Mouse (Mus musculus) ES-Bruce4 (cell line): ENCODE measurements around the gene Cers5. TPM values are rescaled to one million over a fixed set of nuclear protein-coding genes. Genes with fewer than 3 reads are reported as not detected.
A peak's percentile ranks its signal among the peaks of the same experiment; 100 is the strongest.
"Not testable (repeated sequence)": the region's sequence is repeated elsewhere in the genome, so short reads cannot be mapped to it uniquely, and the experiment has no call there.

Experiments used
- H3K27ac ChIP-seq: 2 replicates; pipeline ENCODE4 v1.5.1; 2012; ENCODE audit warnings: low read length, inconsistent platforms; ENCODE audit not compliant: insufficient read depth
- H3K27me3 ChIP-seq: 2 replicates; pipeline ENCODE4 v1.6.1; 2012; ENCODE audit warnings: mild to moderate bottlenecking, low read length, inconsistent platforms; ENCODE audit not compliant: control insufficient read depth, poor library complexity, insufficient read depth, severe bottlenecking
- H3K36me3 ChIP-seq: 2 replicates; pipeline ENCODE4 v1.6.1; 2012; ENCODE audit warnings: inconsistent platforms, mild to moderate bottlenecking, low read length, moderate library complexity; ENCODE audit not compliant: control insufficient read depth, poor library complexity, insufficient read depth, severe bottlenecking
- H3K4me1 ChIP-seq: one replicate; pipeline ENCODE4 v1.8.1; 2011; ENCODE audit warnings: low read length; ENCODE audit not compliant: control insufficient read depth, insufficient read depth
- H3K4me3 ChIP-seq: 2 replicates; pipeline ENCODE4 v1.5.1; 2011; ENCODE audit warnings: low read depth, mild to moderate bottlenecking, low read length
- H3K9ac ChIP-seq: 2 replicates; pipeline ENCODE4 v1.6.1; 2012; ENCODE audit warnings: low read depth, mild to moderate bottlenecking, inconsistent platforms; ENCODE audit not compliant: poor library complexity, severe bottlenecking
- H3K9me3 ChIP-seq: replicated peaks from 2 replicates; pipeline ENCODE4 v1.6.1; 2012; ENCODE audit warnings: mild to moderate bottlenecking, low read length, inconsistent platforms; ENCODE audit not compliant: control insufficient read depth, poor library complexity, insufficient read depth, severe bottlenecking
- CTCF ChIP-seq: IDR thresholded peaks from one replicate; pipeline ENCODE4 v1.8.1; 2011; ENCODE audit warnings: low read depth, low read length
- EP300 ChIP-seq: IDR thresholded peaks from 2 replicates; pipeline ENCODE4 v1.6.1; 2011; ENCODE audit warnings: low read depth, low read length; ENCODE audit not compliant: insufficient read depth
- POLR2A ChIP-seq: IDR thresholded peaks from one replicate; pipeline ENCODE4 v1.8.1; 2011; ENCODE audit warnings: low read length; ENCODE audit not compliant: insufficient read depth
- polyA plus RNA-seq: library from polyadenylated mRNA; stranded (reverse); fragments of >200 nt; gene quantifications from 2 replicates; pipeline ENCODE4 v1.2.4, GENCODE M21; 2011; ENCODE audit warnings: low read depth; ENCODE audit not compliant: missing spikeins, insufficient read depth, insufficient read length

Cers5 gene
- polyA plus RNA-seq, 1 experiment, result 49.5 TPM

GRCm38 (mm10) chr15:99731678-99732077, 41.0 kb downstream of the Cers5 start:
- Histone ChIP-seq H3K27ac (peak overlapping the region; percentile 42; the same call in 1 of the 2 replicates), H3K27me3 (no peaks in the 10 kb centered on the region), H3K4me3 (no peak overlapping the region), H3K4me1 (no peaks in the 10 kb centered on the region), H3K36me3 (peaks cover 16% of the 10 kb centered on the region), H3K9me3 (peaks cover 4% of the 10 kb centered on the region; the same call in 1 of the 2 replicates), H3K9ac (no peak overlapping the region; the same call in 1 of the 2 replicates)
- TF ChIP-seq CTCF (no peak), POLR2A (no peak), EP300 (no peak)

- Histone ChIP-seq H3K4me3 (no peak overlapping the region), H3K9ac (no peak overlapping the region), H3K27ac (peak overlapping the region; percentile 22), H3K9me3 (peaks cover 4% of the 10 kb centered on the region; the same call in 1 of the 2 replicates), H3K27me3 (no peaks in the 10 kb centered on the region), H3K4me1 (no peaks in the 10 kb centered on the region), H3K36me3 (peaks cover 16% of the 10 kb centered on the region)
- TF ChIP-seq POLR2A (no peak), EP300 (no peak), CTCF (no peak)
Observed at GRCm38 (mm10) chr15:99731167-99731566, 41.5 kb downstream of the Cers5 start.

DNA sequence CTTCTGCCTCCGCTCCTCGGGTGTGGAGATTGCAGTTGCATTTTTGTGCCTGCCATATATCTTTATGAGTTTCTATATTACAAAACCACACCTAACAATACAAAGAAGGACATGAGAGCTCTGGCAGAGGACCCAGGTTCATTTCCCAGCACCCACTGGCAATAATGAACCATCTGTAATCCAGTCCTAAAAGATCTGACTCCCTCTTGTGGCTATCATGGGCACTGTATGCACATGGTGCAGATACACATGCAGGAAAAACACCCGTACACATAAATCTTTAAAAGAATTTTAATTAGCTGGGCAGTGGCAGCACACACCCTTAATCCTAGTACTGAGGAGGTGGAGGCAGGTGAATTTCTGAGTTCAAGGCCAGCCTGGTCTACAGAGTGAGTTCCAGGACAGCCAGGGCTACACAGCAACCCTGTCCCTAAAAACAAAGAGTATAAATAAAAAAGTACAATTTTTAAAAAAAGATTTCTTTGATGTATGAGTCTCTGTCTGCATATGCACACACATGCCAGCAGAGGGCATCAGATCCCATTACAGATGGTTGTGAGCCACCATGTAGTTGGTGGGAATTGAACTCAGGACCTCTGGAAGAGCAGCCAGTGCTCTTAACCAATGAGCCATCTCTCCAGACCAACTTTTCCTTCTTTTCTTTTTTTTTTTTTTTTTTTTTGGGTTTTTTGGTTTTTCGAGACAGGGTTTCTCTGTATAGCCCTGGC, 43.5 kb downstream of the Cers5 start:
- H3K27ac ChIP-seq, result no peak overlapping the region
- peaks cover 4% of the 10 kb centered on the region; the same call in 1 of the 2 replicates for H3K9me3 ChIP-seq
- peaks cover 1% of the 10 kb centered on the region for H3K4me1 ChIP-seq
- H3K4me3 ChIP-seq, result no peak overlapping the region
- peaks cover 16% of the 10 kb centered on the region for H3K36me3 ChIP-seq
- no peak overlapping the region for H3K9ac ChIP-seq
- no peaks in the 10 kb centered on the region for H3K27me3 ChIP-seq
- no peak for TF ChIP-seq POLR2A
- no peak for TF ChIP-seq CTCF
- no peak for TF ChIP-seq EP300

GRCm38 (mm10) chr15:99728211-99728610, 44.5 kb downstream of the Cers5 start:
- Histone ChIP-seq H3K27ac (no peak overlapping the region), H3K9ac (no peak overlapping the region), H3K27me3 (no peaks in the 10 kb centered on the region), H3K9me3 (peaks cover 4% of the 10 kb centered on the region; the same call in 1 of the 2 replicates), H3K4me1 (peaks cover 5% of the 10 kb centered on the region), H3K36me3 (peaks cover 16% of the 10 kb centered on the region), H3K4me3 (no peak overlapping the region)
- TF ChIP-seq EP300 (no peak), POLR2A (no peak), CTCF (no peak)

DNA sequence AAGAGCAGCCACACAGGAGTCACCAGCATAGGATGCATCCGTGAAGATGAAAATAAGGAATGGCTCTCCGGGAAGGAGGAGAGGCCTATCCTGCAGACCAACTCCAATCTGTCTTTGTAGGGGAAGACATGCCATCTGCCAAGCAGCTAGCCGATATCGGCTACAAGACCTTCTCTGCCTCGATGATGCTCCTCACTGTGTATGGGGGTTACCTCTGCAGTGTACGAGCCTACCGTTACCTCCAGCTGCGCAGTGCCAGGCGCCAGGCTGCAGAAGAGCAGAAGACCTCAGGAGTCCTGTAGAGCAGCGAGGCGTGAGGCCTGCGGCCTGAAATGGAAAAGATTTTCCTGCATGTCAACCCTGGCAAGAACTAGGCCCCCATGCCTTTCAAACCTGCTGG, 45.2 kb downstream of the Cers5 start:
- peaks cover 16% of the 10 kb centered on the region for H3K36me3 ChIP-seq
- peaks cover 5% of the 10 kb centered on the region for H3K4me1 ChIP-seq
- no peaks in the 10 kb centered on the region for H3K27me3 ChIP-seq
- H3K9ac ChIP-seq, result no peak overlapping the region
- no peak for TF ChIP-seq CTCF
- TF ChIP-seq POLR2A, result no peak
- no peak for TF ChIP-seq EP300
- no peak overlapping the region for H3K27ac ChIP-seq
- peaks cover 4% of the 10 kb centered on the region; the same call in 1 of the 2 replicates for H3K9me3 ChIP-seq
- no peak overlapping the region for H3K4me3 ChIP-seq

GRCm38 (mm10) chr15:99727039-99727438, 45.6 kb downstream of the Cers5 start:
- not testable (repeated sequence) for H3K27ac ChIP-seq, H3K9ac ChIP-seq, H3K4me3 ChIP-seq, H3K27me3 ChIP-seq, H3K9me3 ChIP-seq, H3K4me1 ChIP-seq
- peaks cover 16% of the 10 kb centered on the region for H3K36me3 ChIP-seq
